In genomic region chr13:38958037-38958436, GRCm38 (mm10) we compare ENCODE assay signal across 10 mouse cellular contexts. TPM values are rescaled to one million over a fixed set of nuclear protein-coding genes. Genes with fewer than 3 reads are reported as not detected.
A peak's percentile ranks its signal among the peaks of the same experiment; 100 is the strongest.
DNase-seq lines count a peak whose midpoint lies in the region; ATAC-seq and TF ChIP-seq lines count a peak whose summit lies in the region.
"Had no signal": no experiment of that assay in that cellular context is flagged by ENCODE, and none has a peak within 500 bp of the region (broad histone marks: within the 10 kb centered on the region; RNA-seq: fewer than 3 reads in every experiment).

No protein-coding gene starts in this region.

- no peaks in the 10 kb centered on the region for H3K9me3 ChIP-seq in heart, embryonic 13.5 days
- no peaks in the 10 kb centered on the region for H3K9me3 ChIP-seq in liver, embryonic 12.5 days (replicated peaks)
- no peaks in the 10 kb centered on the region for H3K9me3 ChIP-seq in liver, postnatal 0 days (ENCODE audit: low read length)

- H3K4me2 ChIP-seq in heart, embryonic 13.5 days = peak overlapping the region; percentile 40
- H3K4me2 ChIP-seq in liver, embryonic 12.5 days = peak overlapping the region; percentile 16
- H3K4me2 ChIP-seq in liver, postnatal 0 days (ENCODE audit: low read depth, low read length) = peak overlapping the region; percentile 31

- peaks cover 28% of the 10 kb centered on the region for H3K4me1 ChIP-seq in heart, embryonic 13.5 days
- peaks cover 24% of the 10 kb centered on the region for H3K4me1 ChIP-seq in liver, embryonic 12.5 days
- peaks cover 22% of the 10 kb centered on the region for H3K4me1 ChIP-seq in liver, postnatal 0 days (ENCODE audit: insufficient read depth)

- TF ChIP-seq CTCF in liver, postnatal 0 days (IDR thresholded peaks at IDR 0.05; ENCODE audit: low read depth) = no peak

- H3K36me3 ChIP-seq in heart, embryonic 13.5 days = peaks cover 29% of the 10 kb centered on the region
- peaks cover 26% of the 10 kb centered on the region for H3K36me3 ChIP-seq in liver, embryonic 12.5 days
- H3K36me3 ChIP-seq in liver, postnatal 0 days (replicated peaks; ENCODE audit: insufficient read depth, low read length) = peaks cover 17% of the 10 kb centered on the region

- DNase-seq in heart, postnatal 10 days = no peak
- DNase-seq in liver = no peak
- peak; percentile 43 for DNase-seq in brain, adult 2 months (ENCODE audit: low read depth, low spot score)
- DNase-seq in liver, postnatal 0 days = peak; percentile 7
- DNase-seq in gastrocnemius, postnatal 25 days = no peak
- no peak for DNase-seq in cerebellum, adult 9-11 months
- DNase-seq: cerebellum, postnatal 25 days; forebrain, postnatal 0 days had no signal

- H3K27ac ChIP-seq in heart, embryonic 13.5 days (replicated peaks) = peak overlapping the region; percentile 46; the same call in 1 of the 2 replicates
- no peak overlapping the region for H3K27ac ChIP-seq in liver, embryonic 12.5 days
- peak overlapping the region; percentile 34; the same call in 1 of the 2 replicates for H3K27ac ChIP-seq in liver, postnatal 0 days (ENCODE audit: low read depth)

- no peak for ATAC-seq in heart, embryonic 13.5 days (ENCODE audit: extremely low read depth, insufficient number of reproducible peaks, low FRiP score, low TSS enrichment)
- ATAC-seq in liver, embryonic 12.5 days = no peak
- no peak for ATAC-seq in liver, postnatal 0 days
- ATAC-seq: forebrain, postnatal 0 days had no signal

- H3K4me3 ChIP-seq in heart, embryonic 13.5 days = peak overlapping the region; percentile 7; the same call in 1 of the 2 replicates
- no peak overlapping the region for H3K4me3 ChIP-seq in liver, embryonic 12.5 days
- 0 out of 2 replicates have a peak overlapping the region, but pooled peaks have one; percentile 11 for H3K4me3 ChIP-seq in liver, postnatal 0 days (ENCODE audit: low read depth, low read length)

- peak overlapping the region; percentile 52; the same call in 1 of the 2 replicates for H3K9ac ChIP-seq in heart, embryonic 13.5 days
- H3K9ac ChIP-seq in liver, embryonic 12.5 days = no peak overlapping the region
- no peak overlapping the region for H3K9ac ChIP-seq in liver, postnatal 0 days (replicated peaks)
- H3K9ac ChIP-seq: forebrain, postnatal 0 days had no signal

- H3K27me3 ChIP-seq in heart, embryonic 13.5 days (replicated peaks) = no peaks in the 10 kb centered on the region
- H3K27me3 ChIP-seq in liver, embryonic 12.5 days (replicated peaks) = no peaks in the 10 kb centered on the region
- no peaks in the 10 kb centered on the region for H3K27me3 ChIP-seq in liver, postnatal 0 days (ENCODE audit: insufficient read depth, low read length)

- 49% methylated on average over 5 of the region's 5 CpGs for WGBS in heart, embryonic 13.5 days
- WGBS in liver, embryonic 12.5 days (ENCODE audit: insufficient replicate concordance) = 66% methylated on average over 5 of the region's 5 CpGs
- 61% methylated on average over 5 of the region's 5 CpGs for WGBS in liver, postnatal 0 days (ENCODE audit: insufficient replicate concordance)

- peak; percentile 42; the same call in 1 of the 2 replicates for TF ChIP-seq EP300 in liver, postnatal 0 days (IDR thresholded peaks at IDR 0.05; ENCODE audit: low read depth)

- intact Hi-C loops in heart, postnatal 10 days (cut with DNase I) = no loop called here

RNA-seq across cellular contexts. Expression of gene Slc35b3, which starts 2.6 kb away (rescaled TPM):
- polyA plus RNA-seq in heart, embryonic 13.5 days (2015; fragmentation: Nextera tagmentation; extraction: Ambion mirVana) = 20.4 and 21.5 TPM in 2 replicates
- 1 to 10 TPM; 8.0 to 8.7 TPM for total RNA-seq in heart, postnatal 10 days (2021)
- 16.0 and 17.4 TPM in 2 replicates for polyA plus RNA-seq in liver, embryonic 12.5 days (2016; fragmentation: Nextera tagmentation; extraction: Ambion mirVana)
- 19.1 and 19.7 TPM in 2 replicates for polyA plus RNA-seq in liver, postnatal 0 days (2015; fragmentation: Nextera tagmentation; extraction: Ambion mirVana)
- 1 to 10 TPM; 1.7 to 2.9 TPM for total RNA-seq in gastrocnemius, postnatal 25 days (2021)

Comparison
In these comparisons a context has a peak if more than half of its experiments do, and no peak if none do; other contexts are left out.
1. DNase-seq: peak in brain, adult 2 months (single experiment) and liver, postnatal 0 days (single experiment); none in heart, postnatal 10 days (0 of 2), liver (single experiment), gastrocnemius, postnatal 25 days (single experiment) and cerebellum, adult 9-11 months (single experiment).
2. Peak in every context shown above with its lines, with median percentiles within 50 percentile points of each other: H3K4me2 ChIP-seq.